Mouse (Mus musculus) stomach, postnatal 0 days (tissue): ENCODE measurements around the gene Rpp14. TPM values are rescaled to one million over a fixed set of nuclear protein-coding genes. Genes with fewer than 3 reads are reported as not detected.
A peak's percentile ranks its signal among the peaks of the same experiment; 100 is the strongest.

Source experiments
- ATAC-seq: fragments of 200-750 bp; cut with Nextera tagmentation; 2 replicates; pipeline ENCODE4 v1.8.0; 2017; ENCODE audit not compliant: low FRiP score, low TSS enrichment
- DNase-seq: peaks from one replicate; pipeline ENCODE4 v3.0.0-alpha.2; 2016; ENCODE audit warnings: low spot score
- H3K27ac ChIP-seq: fragments of 300-500 bp; sonication (generic); replicated peaks from 2 replicates; pipeline ENCODE4 v1.5.1; 2014; ENCODE audit warnings: mild to moderate bottlenecking, control low read depth
- H3K27me3 ChIP-seq: fragments of 300-500 bp; sonication (generic); 2 replicates; pipeline ENCODE4 v1.6.1; 2014; ENCODE audit warnings: low read length; ENCODE audit not compliant: control insufficient read depth, insufficient read depth
- H3K36me3 ChIP-seq: fragments of 300-500 bp; sonication (generic); 2 replicates; pipeline ENCODE4 v1.6.1; 2014; ENCODE audit warnings: low read length, mixed read lengths; ENCODE audit not compliant: control insufficient read depth, insufficient read depth
- H3K4me1 ChIP-seq: fragments of 300-500 bp; sonication (generic); replicated peaks from 2 replicates; pipeline ENCODE4 v1.6.1; 2014; ENCODE audit warnings: antibody characterized with exemption; ENCODE audit not compliant: control insufficient read depth, insufficient read depth
- H3K4me2 ChIP-seq: fragments of 300-500 bp; sonication (generic); replicated peaks from 2 replicates; pipeline ENCODE4 v1.6.1; 2014; ENCODE audit warnings: low read depth, mild to moderate bottlenecking, control low read depth, moderate library complexity
- H3K4me3 ChIP-seq: fragments of 300-500 bp; sonication (generic); 2 replicates; pipeline ENCODE4 v1.5.1; 2014; ENCODE audit warnings: low read depth, low read length, control low read depth
- H3K9ac ChIP-seq: fragments of 300-500 bp; sonication (generic); 2 replicates; pipeline ENCODE4 v1.6.1; 2014; ENCODE audit warnings: mild to moderate bottlenecking, low read length, control low read depth, mixed read lengths
- H3K9me3 ChIP-seq: fragments of 300-500 bp; sonication (generic); 2 replicates; pipeline ENCODE4 v1.6.1; 2016; ENCODE audit warnings: low read length; ENCODE audit not compliant: control insufficient read depth
- CTCF ChIP-seq: IDR thresholded peaks from 2 replicates; pipeline ENCODE4 v1.5.1; 2016; ENCODE audit warnings: antibody characterized with exemption, low read depth, mild to moderate bottlenecking, moderate library complexity
- EP300 ChIP-seq: optimal IDR thresholded peaks from 2 replicates; pipeline ENCODE3; 2016; ENCODE audit warnings: antibody characterized with exemption
- whole genome bisulfite sequencing: fragments of 180-500 bp; shearing (Covaris S2); extraction: QIAGEN DNeasy Blood & Tissue Kit; methylation state at CpG from one replicate; pipeline ENCODE4 v1.1.7; 2014; 5-methylcytosine and 5-hydroxymethylcytosine counted together
- polyA plus RNA-seq: library from polyadenylated mRNA; unstranded; fragments of >200 nt; fragmentation: Nextera tagmentation; extraction: Ambion mirVana; gene quantifications from 2 replicates; pipeline ENCODE4 v1.2.1, GENCODE M21; 2015

Gene Rpp14
- 32.6 and 35.0 TPM in 2 replicates for polyA plus RNA-seq

GRCm38 (mm10) chr14:8080165-8080679 is at the start of gene Rpp14:
Gene Rpp14 (plus strand): TSS chr14:8080367.
- 0 out of 2 replicates have a peak, but pooled peaks cover 4% of the 10 kb centered on the region for H3K4me1 ChIP-seq
- 0 out of 2 replicates have a peak, but pooled peaks cover 4% of the 10 kb centered on the region for H3K36me3 ChIP-seq
- peak within 1 kb of the TSS; percentile 98 for H3K27ac ChIP-seq
- H3K9me3 ChIP-seq = no peaks in the 10 kb centered on the region
- ATAC-seq = peak; percentile 98
- DNase-seq = peak; percentile 95
- peak within 1 kb of the TSS; percentile 82 for H3K9ac ChIP-seq
- H3K4me3 ChIP-seq = peak within 1 kb of the TSS; percentile 58
- WGBS = under 1% methylated on average over 47 of the region's 47 CpGs
- TF ChIP-seq CTCF (peak; percentile 99), EP300 (no peak)
- peak within 1 kb of the TSS; percentile 67 for H3K4me2 ChIP-seq
- no peaks in the 10 kb centered on the region for H3K27me3 ChIP-seq

- H3K27ac ChIP-seq = no peak overlapping the region
- no peaks in the 10 kb centered on the region for H3K27me3 ChIP-seq
- no peaks in the 10 kb centered on the region for H3K9me3 ChIP-seq
- TF ChIP-seq CTCF = no peak
- no peak for TF ChIP-seq EP300
- no peak overlapping the region for H3K4me2 ChIP-seq
- no peak for ATAC-seq
- no peak for DNase-seq
- WGBS = 53% methylated on average over 4 of the region's 4 CpGs
- no peaks in the 10 kb centered on the region for H3K4me1 ChIP-seq
- H3K36me3 ChIP-seq = no peaks in the 10 kb centered on the region
- H3K9ac ChIP-seq = no peak overlapping the region
- H3K4me3 ChIP-seq = no peak overlapping the region
Measured at GRCm38 (mm10) chr14:8030535-8030934, 49.6 kb upstream of the Rpp14 start.

- no peak for TF ChIP-seq EP300
- no peak for TF ChIP-seq CTCF
- Histone ChIP-seq H3K9ac (no peak overlapping the region), H3K4me3 (no peak overlapping the region), H3K9me3 (no peaks in the 10 kb centered on the region), H3K4me2 (no peak overlapping the region), H3K27me3 (no peaks in the 10 kb centered on the region), H3K27ac (no peak overlapping the region), H3K4me1 (no peaks in the 10 kb centered on the region), H3K36me3 (no peaks in the 10 kb centered on the region)
- ATAC-seq (no peak), DNase-seq (no peak)
- 80% methylated on average over 13 of the region's 13 CpGs for WGBS
Measured at GRCm38 (mm10) chr14:8032087-8032944, 47.9 kb upstream of the Rpp14 start.

- H3K4me3 ChIP-seq = no peak overlapping the region
- H3K9me3 ChIP-seq = no peaks in the 10 kb centered on the region
- no peak for TF ChIP-seq EP300
- TF ChIP-seq CTCF = no peak
- H3K36me3 ChIP-seq = no peaks in the 10 kb centered on the region
- WGBS = 67% methylated on average over 5 of the region's 5 CpGs
- no peak overlapping the region for H3K27ac ChIP-seq
- no peak overlapping the region for H3K9ac ChIP-seq
- no peak for ATAC-seq
- no peak for DNase-seq
- H3K4me2 ChIP-seq = no peak overlapping the region
- no peaks in the 10 kb centered on the region for H3K27me3 ChIP-seq
- no peaks in the 10 kb centered on the region for H3K4me1 ChIP-seq
Measured at GRCm38 (mm10) chr14:8034561-8034960, 45.6 kb upstream of the Rpp14 start.

- TF ChIP-seq CTCF = no peak
- TF ChIP-seq EP300 = no peak
- 75% methylated on average over 6 of the region's 6 CpGs for WGBS
- H3K4me2 ChIP-seq = no peak overlapping the region
- no peak overlapping the region for H3K4me3 ChIP-seq
- no peak overlapping the region for H3K9ac ChIP-seq
- ATAC-seq = no peak
- H3K27me3 ChIP-seq = no peaks in the 10 kb centered on the region
- H3K27ac ChIP-seq = no peak overlapping the region
- DNase-seq = peak; percentile 6
- no peaks in the 10 kb centered on the region for H3K36me3 ChIP-seq
- no peaks in the 10 kb centered on the region for H3K4me1 ChIP-seq
- H3K9me3 ChIP-seq = no peaks in the 10 kb centered on the region
Measured at GRCm38 (mm10) chr14:8035951-8036350, 44.2 kb upstream of the Rpp14 start.

- H3K9ac ChIP-seq = no peak overlapping the region
- no peaks in the 10 kb centered on the region for H3K9me3 ChIP-seq
- ATAC-seq (no peak), DNase-seq (no peak)
- 72% methylated on average over 5 of the region's 5 CpGs for WGBS
- TF ChIP-seq CTCF (no peak), EP300 (no peak)
- H3K4me3 ChIP-seq = no peak overlapping the region
- no peaks in the 10 kb centered on the region for H3K36me3 ChIP-seq
- H3K27ac ChIP-seq = no peak overlapping the region
- H3K4me1 ChIP-seq = no peaks in the 10 kb centered on the region
- no peak overlapping the region for H3K4me2 ChIP-seq
- no peaks in the 10 kb centered on the region for H3K27me3 ChIP-seq
Measured at GRCm38 (mm10) chr14:8036406-8036805, 43.8 kb upstream of the Rpp14 start.
